In genomic region chr3:40530845-40531244, GRCm38 (mm10) we compare ENCODE assay signal across 8 mouse cellular contexts. TPM values are rescaled to one million over a fixed set of nuclear protein-coding genes. Genes with fewer than 3 reads are reported as not detected.
A peak's percentile ranks its signal among the peaks of the same experiment; 100 is the strongest.
DNase-seq lines count a peak whose midpoint lies in the region; ATAC-seq lines count a peak whose summit lies in the region.

No protein-coding gene starts in this region.

- peaks cover 19% of the 10 kb centered on the region for H3K4me1 ChIP-seq in kidney, embryonic 16.5 days (ENCODE audit: insufficient read depth, low read length)
- H3K4me1 ChIP-seq in forebrain, embryonic 12.5 days, result peaks cover 28% of the 10 kb centered on the region
- peaks cover 40% of the 10 kb centered on the region for H3K4me1 ChIP-seq in limb, embryonic 13.5 days
- H3K4me1 ChIP-seq in neural tube, embryonic 13.5 days (replicated peaks), result peaks cover 39% of the 10 kb centered on the region

- no peaks in the 10 kb centered on the region for H3K36me3 ChIP-seq in kidney, embryonic 16.5 days (ENCODE audit: insufficient read depth, low read length)
- no peaks in the 10 kb centered on the region for H3K36me3 ChIP-seq in forebrain, embryonic 12.5 days (replicated peaks)
- H3K36me3 ChIP-seq in limb, embryonic 13.5 days, result no peaks in the 10 kb centered on the region
- H3K36me3 ChIP-seq in neural tube, embryonic 13.5 days, result no peaks in the 10 kb centered on the region

- peaks cover 23% of the 10 kb centered on the region for H3K27me3 ChIP-seq in kidney, embryonic 16.5 days (ENCODE audit: insufficient read depth, low read length)
- H3K27me3 ChIP-seq in forebrain, embryonic 12.5 days, result peaks cover 52% of the 10 kb centered on the region
- H3K27me3 ChIP-seq in limb, embryonic 13.5 days, result peaks cover 57% of the 10 kb centered on the region
- peaks cover 37% of the 10 kb centered on the region for H3K27me3 ChIP-seq in neural tube, embryonic 13.5 days

- H3K9ac ChIP-seq in kidney, embryonic 16.5 days (replicated peaks; ENCODE audit: low read length), result peak overlapping the region; percentile 56; the same call in 1 of the 2 replicates
- peak overlapping the region; percentile 66 for H3K9ac ChIP-seq in forebrain, embryonic 12.5 days
- H3K9ac ChIP-seq in limb, embryonic 13.5 days, result peak overlapping the region; percentile 70
- H3K9ac ChIP-seq in neural tube, embryonic 13.5 days, result peak overlapping the region; percentile 73

- DNase-seq in kidney, adult 8-10 months, result no peak
- no peak for DNase-seq in spleen, adult 12 weeks (ENCODE audit: low spot score)
- DNase-seq in adrenal gland, postnatal 36 days, result no peak
- DNase-seq in kidney, postnatal 10 days, result no peak

- H3K4me3 ChIP-seq in kidney, embryonic 16.5 days (ENCODE audit: low read length), result peak overlapping the region; percentile 64
- peak overlapping the region; percentile 65; the same call in 1 of the 2 replicates for H3K4me3 ChIP-seq in forebrain, embryonic 12.5 days (replicated peaks)
- peak overlapping the region; percentile 61 for H3K4me3 ChIP-seq in limb, embryonic 13.5 days
- H3K4me3 ChIP-seq in neural tube, embryonic 13.5 days, result peak overlapping the region; percentile 59

- H3K27ac ChIP-seq in kidney, embryonic 16.5 days (ENCODE audit: low read length), result no peak overlapping the region
- H3K27ac ChIP-seq in forebrain, embryonic 12.5 days, result no peak overlapping the region
- no peak overlapping the region for H3K27ac ChIP-seq in limb, embryonic 13.5 days
- no peak overlapping the region for H3K27ac ChIP-seq in neural tube, embryonic 13.5 days (replicated peaks)

- peak overlapping the region; percentile 100 for H3K4me2 ChIP-seq in kidney, embryonic 16.5 days (replicated peaks; ENCODE audit: low read depth, low read length)
- peak overlapping the region; percentile 100 for H3K4me2 ChIP-seq in forebrain, embryonic 12.5 days
- peak overlapping the region; percentile 100 for H3K4me2 ChIP-seq in limb, embryonic 13.5 days (replicated peaks)
- H3K4me2 ChIP-seq in neural tube, embryonic 13.5 days, result peak overlapping the region; percentile 100

- H3K9me3 ChIP-seq in kidney, embryonic 16.5 days (ENCODE audit: low read length), result peaks cover 5% of the 10 kb centered on the region; the same call in 1 of the 2 replicates
- no peaks in the 10 kb centered on the region for H3K9me3 ChIP-seq in forebrain, embryonic 12.5 days
- H3K9me3 ChIP-seq in limb, embryonic 13.5 days, result peaks cover 4% of the 10 kb centered on the region; the same call in 1 of the 2 replicates
- no peaks in the 10 kb centered on the region for H3K9me3 ChIP-seq in neural tube, embryonic 13.5 days

- 18% methylated on average over 7 of the region's 7 CpGs for WGBS in kidney, embryonic 16.5 days
- WGBS in forebrain, embryonic 12.5 days, result 15% methylated on average over 7 of the region's 7 CpGs
- WGBS in limb, embryonic 13.5 days, result 14% methylated on average over 7 of the region's 7 CpGs
- WGBS in neural tube, embryonic 13.5 days, result 24% methylated on average over 7 of the region's 7 CpGs

- peak; percentile 13; the same call in 1 of the 2 replicates for ATAC-seq in kidney, embryonic 16.5 days (ENCODE audit: low FRiP score, low TSS enrichment)
- ATAC-seq in forebrain, embryonic 12.5 days (ENCODE audit: low FRiP score), result no peak; the same call in none of the 2 replicates
- no peak for ATAC-seq in limb, embryonic 13.5 days (ENCODE audit: low FRiP score, low read depth)
- no peak for ATAC-seq in neural tube, embryonic 13.5 days (ENCODE audit: low read depth)

RNA-seq across cellular contexts. Expression of gene Intu, which starts 0.2 kb away (rescaled TPM):
- polyA plus RNA-seq in kidney, embryonic 16.5 days (2015; fragmentation: Nextera tagmentation; extraction: Ambion mirVana), result 3.1 and 3.5 TPM in 2 replicates
- 7.2 and 8.9 TPM in 2 replicates for polyA plus RNA-seq in forebrain, embryonic 12.5 days (2016; fragmentation: Nextera tagmentation; extraction: Ambion mirVana)
- 3.0 and 3.3 TPM in 2 replicates for polyA plus RNA-seq in limb, embryonic 13.5 days (2015; fragmentation: Nextera tagmentation; extraction: Ambion mirVana)
- polyA plus RNA-seq in neural tube, embryonic 13.5 days (2015; fragmentation: Nextera tagmentation; extraction: Ambion mirVana), result 2.7 and 4.8 TPM in 2 replicates
- 1 to 10 TPM; 2.9 to 3.9 TPM for total RNA-seq in adrenal gland, postnatal 36 days (2021)
